Mouse (Mus musculus): ENCODE measurements around the gene Pdia3.
"Not testable (repeated sequence)": the region's sequence is repeated elsewhere in the genome, so short reads cannot be mapped to it uniquely, and the experiment has no call there.

Gene Pdia3

DNA sequence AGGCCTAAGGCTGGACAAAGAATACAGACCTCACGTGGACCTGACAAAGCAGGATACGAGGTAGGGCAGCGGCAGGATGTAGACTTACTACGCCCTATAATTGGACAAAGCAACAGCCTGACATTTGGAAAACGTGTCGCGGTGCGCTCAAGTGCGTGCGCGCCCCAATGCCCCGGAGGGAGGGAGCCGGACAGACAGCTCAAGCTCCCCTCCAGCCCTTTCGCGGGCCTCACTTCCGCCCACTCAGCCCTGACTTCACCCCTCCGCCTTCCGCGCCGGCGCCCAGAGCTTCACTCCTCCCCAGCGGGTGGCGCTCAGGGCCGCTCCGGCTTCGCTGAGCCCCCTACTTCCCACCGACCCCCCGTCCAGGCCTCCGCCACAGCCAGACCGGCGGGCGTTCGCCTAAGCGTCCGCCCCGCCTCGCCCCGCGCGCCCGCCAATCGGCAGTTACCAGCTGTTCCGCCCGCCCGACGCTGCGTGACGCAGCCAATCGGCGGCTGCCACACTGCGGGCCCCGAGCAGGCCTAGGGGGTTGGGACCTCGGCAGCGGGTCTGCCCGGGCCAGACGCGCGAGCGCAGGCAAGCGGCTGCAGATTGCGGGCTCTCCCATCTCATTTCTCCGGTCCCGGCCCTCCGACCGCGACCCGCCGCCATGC, at the start of gene Pdia3, which contains the start of gene Catsper2:
Gene Pdia3 (plus strand): TSS at position 389 of the 656 bp plus-strand sequence.
Gene Catsper2 (minus strand): TSS at position 406 of the 656 bp plus-strand sequence.
- peak; percentile 96 for DNase-seq

- no peak for DNase-seq
These were observed 44.7 kb upstream of the Pdia3 start for GRCm38 (mm10) chr2:121368831-121369230.

DNA sequence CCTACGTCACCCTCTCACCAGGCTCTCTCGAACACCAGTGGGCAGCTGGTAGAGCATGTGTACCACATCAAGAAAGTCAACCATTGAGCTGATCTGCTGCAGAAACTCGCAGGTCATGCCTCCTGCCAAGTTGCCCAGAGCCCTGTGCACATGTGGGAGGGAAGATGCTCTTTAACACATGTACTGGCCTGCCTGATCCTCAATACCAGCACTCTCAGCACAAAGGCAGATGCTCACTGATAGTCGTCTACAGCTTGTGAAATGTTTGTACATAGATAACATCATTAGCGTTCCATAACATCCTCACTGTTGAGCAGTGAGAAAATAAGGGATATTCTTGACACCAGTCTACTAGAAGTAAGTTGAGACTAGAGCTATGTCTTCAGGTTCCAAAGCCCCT, 42.7 kb upstream of the Pdia3 start:
- no peak for DNase-seq

DNA sequence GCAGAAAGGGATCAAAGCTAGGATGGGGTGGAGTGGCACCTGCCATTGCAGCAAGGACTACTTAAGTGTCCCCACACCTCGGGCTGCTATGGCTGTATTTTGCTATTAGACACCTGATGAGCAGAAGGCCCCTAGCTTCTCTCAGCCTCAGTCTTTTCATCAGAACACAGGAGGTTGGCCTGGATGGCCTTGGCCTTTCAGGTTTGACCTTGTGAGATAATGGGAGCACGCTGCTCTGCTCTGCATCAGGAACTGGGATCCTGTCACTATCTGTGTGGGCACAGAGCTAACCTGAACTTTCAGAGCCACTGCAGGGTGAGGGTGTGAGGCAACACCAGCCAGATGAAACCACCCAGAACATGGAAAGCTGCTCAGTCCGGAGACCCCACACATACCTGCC, 41.3 kb upstream of the Pdia3 start:
- DNase-seq, result no peak

- DNase-seq, result no peak
These were observed 38.8 kb upstream of the Pdia3 start for GRCm38 (mm10) chr2:121374766-121375165.

GRCm38 (mm10) chr2:121386961-121387575, 26.5 kb upstream of the Pdia3 start, which contains the start of gene Strc:
Gene Strc, minus strand, starts transcription at chr2:121387168.
- not testable (repeated sequence) for DNase-seq

GRCm38 (mm10) chr2:121396624-121397023, 17.0 kb upstream of the Pdia3 start:
- peak; percentile 32 for DNase-seq

DNA sequence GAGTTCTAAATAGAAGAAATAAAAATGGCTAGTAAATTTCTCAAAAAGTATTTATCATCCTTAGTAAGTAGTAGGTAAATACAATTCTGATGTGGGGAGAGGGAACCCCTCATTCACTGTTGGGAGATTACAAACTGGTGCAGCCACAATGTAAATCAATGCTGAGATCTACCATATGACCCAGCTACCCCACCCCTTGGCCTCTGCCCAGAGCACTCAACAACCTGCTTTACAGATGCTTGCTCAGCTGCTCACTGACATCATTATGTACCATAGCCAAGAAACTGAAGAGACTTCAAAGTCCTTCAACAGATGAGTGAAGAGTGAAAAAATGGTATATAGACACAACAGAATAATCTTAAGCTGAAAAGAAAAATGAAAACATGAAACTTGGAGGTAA, 10.3 kb upstream of the Pdia3 start:
- no peak for DNase-seq

DNA sequence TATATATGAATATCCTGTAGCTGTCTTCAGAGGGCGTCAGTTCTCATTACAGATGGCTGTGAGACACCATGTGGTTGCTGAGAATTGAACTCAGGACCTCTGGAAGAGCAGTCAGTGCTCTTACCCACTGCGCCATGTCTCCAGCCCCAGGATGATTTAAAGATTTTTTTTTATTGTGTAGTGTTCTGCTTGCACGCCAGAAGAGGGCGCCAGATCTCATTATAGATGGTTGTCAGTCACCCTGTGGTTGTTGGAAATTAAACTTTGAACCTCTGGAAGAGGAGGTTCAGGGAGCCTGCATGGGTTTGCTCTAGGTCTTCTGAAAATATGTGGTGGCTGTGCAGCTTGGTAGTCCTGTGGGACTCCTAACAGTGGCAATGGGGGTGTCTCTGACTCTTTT, 5.4 kb upstream of the Pdia3 start:
- DNase-seq, result no peak

GRCm38 (mm10) chr2:121412843-121413386, 660 bp upstream of the Pdia3 start:
- no peak for DNase-seq

DNA sequence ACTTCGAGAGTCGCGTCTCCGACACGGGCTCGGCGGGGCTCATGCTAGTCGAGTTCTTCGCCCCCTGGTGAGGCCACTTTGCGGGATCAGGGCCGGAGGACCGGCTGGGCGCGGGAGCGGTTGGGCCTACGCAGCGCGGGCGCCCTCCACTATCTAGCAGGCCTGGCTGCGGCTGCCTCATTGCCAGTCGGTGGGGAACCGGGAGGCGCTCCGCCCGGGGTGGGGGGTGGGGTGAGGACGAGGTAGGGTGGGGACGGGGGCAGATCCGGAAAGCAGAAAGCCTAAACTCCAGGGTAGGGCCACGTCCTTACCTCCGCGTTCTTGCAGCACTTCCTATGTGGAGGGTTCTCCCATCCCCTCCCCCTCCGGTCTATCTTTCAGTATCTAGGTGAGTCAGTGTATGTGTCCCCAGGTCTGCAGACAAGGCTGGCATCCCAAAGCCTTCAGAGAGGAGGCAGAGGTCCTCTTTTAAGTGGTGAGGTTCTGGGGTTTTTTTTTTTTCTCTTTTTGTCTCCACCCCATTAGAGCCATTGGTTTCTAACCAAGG, 637 bp downstream of the Pdia3 start:
- DNase-seq, result peak; percentile 37

DNA sequence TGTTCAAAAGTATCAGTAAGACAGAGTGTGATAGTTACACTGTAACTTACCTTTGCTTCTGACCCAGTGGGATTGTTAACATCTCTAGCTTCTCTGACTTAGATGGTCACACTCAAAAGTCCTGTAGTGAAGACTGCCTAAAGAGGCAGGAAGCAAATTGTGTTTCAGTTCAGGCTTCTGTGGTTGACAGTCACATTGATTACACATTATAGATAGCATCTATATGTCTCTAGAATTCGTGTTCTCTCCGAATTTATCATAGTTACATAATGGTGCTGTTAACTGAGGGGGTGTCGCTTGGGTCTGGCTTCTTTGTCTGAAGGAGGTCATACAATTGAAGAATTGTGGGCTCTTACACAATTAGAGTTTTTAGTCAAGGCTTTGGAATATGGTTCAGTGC, 1.5 kb downstream of the Pdia3 start:
- DNase-seq, result no peak

DNA sequence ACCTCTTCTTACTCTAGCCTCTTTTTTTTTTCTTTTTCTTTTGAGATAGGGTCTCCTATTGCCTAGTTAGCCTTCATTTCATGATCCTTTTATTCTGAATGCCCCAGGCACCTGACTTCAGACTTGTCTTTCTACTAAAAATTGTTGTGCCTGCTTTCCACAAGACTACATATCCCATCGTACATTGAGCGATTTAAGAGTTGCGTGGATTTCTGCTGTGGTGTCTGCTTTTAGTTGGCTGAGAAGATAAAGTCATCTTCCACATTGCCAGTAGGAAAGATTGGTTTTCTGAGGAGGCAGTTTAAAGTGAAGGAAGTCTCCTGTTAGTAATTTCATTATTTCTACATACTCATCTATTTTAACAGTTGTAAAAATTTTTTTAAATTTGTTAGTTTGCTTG, 2.0 kb downstream of the Pdia3 start:
- no peak for DNase-seq

DNA sequence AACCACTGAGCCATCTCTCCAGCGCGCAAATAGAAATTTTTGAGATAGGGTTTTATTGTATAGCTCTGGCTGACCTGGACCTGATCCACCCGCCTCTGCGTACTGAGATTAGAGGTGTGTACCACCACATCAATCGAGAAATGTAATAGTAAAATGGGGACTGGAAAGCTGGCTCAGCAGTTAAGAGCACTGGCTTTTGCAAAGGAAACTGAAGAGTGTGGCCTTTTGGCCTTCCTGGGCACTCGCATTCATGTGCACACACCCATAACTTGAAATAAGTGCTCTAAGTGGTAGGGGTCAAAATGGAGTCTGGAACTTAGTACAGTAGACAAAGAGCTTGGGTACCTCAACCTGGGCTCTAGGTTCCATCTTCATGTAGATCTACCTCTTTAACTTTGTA, 2.8 kb downstream of the Pdia3 start:
- DNase-seq, result no peak

DNA sequence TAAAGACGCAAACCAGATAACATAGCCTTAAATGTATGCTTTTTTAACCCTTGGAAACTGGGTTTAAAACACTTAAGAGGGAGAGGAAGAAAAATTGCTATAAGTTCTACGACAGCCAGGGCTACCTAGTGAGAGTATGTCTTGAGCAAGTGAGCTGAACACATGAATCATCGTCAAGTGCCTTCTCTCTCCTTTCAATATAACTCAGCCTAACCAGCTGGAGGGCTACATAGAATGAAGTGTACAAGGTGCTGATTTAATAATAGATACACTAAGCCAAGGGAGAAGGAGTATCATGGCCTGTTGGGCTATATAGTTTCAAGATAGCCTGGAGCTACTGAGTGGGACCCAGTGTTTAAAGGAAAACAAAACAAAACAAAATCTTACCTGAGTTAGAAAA, 4.9 kb downstream of the Pdia3 start:
- DNase-seq, result no peak

DNA sequence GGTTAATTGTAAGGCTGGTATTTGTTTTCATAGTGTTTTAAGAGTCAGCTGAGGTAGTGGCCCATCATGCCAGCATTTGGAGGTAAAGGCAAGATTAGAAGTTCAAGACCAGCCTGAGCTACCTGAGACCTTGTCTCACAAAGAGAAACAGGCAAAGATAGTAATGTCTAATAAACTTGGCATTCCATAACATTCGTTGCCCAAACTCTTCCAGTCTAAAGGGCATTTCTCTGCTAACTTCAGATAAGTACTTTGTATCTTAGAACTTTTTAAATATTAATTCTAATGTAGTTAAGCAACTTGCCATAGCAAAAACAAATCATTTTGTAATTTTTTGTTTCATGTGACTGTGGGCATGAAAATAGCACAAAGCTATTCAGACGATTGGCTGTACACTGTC, 9.6 kb downstream of the Pdia3 start:
- DNase-seq, result no peak

- DNase-seq, result no peak
These were observed 12.3 kb downstream of the Pdia3 start for GRCm38 (mm10) chr2:121425890-121426289.

DNA sequence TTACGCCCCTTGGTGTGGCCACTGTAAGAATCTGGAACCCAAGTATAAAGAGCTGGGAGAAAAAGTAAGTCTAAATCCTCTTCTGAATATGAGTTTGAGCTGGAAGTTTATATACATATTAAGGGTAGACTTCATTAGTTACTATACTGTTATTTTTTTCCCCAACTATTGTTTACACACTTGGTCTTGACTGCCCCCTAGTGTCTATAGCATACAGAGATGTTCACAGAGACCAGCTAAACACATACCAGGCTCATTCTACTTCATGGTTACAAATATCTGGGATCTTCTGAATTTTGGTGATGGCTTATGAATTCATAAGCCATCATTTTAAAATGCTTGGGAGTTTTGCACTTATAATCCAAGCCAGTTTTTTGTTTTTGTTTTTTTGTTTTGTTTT, 21.3 kb downstream of the Pdia3 start:
- no peak for DNase-seq

DNA sequence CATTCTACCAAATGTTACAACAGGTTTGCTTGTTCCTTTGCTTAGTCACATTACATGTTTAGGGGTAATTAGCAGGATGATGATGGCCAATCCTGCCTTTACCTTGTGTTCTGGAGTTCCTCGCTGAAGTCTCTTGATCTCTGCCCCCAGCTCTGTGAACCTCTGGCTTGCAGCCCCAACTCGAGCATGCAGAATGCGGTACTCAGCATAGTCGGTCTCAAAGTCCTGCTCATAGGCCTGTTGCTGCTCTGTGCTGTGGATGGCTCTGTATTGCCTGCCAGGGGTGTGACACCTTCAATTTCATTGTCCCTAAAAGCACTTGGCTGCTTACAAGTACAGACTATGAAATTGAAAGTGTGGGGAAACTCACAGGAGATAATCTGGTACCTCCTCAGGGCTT, 26.2 kb downstream of the Pdia3 start:
- DNase-seq, result peak; percentile 82

DNA sequence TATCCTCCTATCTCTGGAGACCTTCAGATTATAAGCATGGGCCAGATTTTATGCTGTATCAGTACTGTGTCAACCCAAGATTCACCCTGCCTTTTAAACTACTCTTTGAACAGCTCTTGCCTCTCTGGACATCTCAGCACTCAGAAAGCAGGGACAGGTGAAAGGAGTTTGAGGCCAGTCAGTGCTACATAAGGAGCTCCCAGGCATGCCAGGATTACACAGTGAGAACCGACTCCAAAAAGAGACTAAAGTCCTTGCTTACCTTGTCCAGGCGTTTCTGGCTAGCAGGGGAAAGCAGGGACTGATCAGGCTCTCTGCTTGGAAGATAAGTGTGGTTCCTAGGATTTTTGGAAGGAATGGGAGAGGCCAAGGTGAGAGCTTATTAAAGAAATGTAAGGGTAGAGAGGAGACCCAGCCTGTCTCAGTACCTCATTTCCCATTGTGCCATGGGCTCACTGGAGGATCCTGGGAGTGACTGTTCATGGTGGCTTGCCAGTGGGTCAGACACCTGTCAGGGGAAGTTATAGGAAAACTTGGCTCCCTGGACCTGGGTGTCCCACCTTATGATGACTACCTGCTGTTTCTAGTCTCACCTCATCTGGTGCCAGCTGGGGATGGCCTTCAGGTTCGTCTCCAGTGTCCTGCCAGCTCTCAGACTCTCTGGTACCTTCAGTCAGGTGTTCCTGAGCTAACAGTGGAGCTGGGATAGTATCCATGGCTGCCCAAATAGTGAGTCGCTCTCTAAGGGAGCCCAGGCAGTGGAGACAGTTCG, 27.4 kb downstream of the Pdia3 start:
- no peak for DNase-seq

GRCm38 (mm10) chr2:121441800-121442199, 28.2 kb downstream of the Pdia3 start:
- no peak for DNase-seq

GRCm38 (mm10) chr2:121442259-121443067, 28.9 kb downstream of the Pdia3 start:
- DNase-seq, result peak; percentile 82

- DNase-seq, result no peak
These were observed 29.4 kb downstream of the Pdia3 start for GRCm38 (mm10) chr2:121443068-121443349.
